ENCODE assay signal across 10 mouse cellular contexts in genomic region chr8:86586642-86587041, GRCm38 (mm10). TPM values are rescaled to one million over a fixed set of nuclear protein-coding genes. Genes with fewer than 3 reads are reported as not detected.
A peak's percentile ranks its signal among the peaks of the same experiment; 100 is the strongest.
DNase-seq lines count a peak whose midpoint lies in the region; ATAC-seq and TF ChIP-seq lines count a peak whose summit lies in the region.
"Had no signal": no experiment of that assay in that cellular context is flagged by ENCODE, and none has a peak within 500 bp of the region (broad histone marks: within the 10 kb centered on the region; RNA-seq: fewer than 3 reads in every experiment).

No protein-coding gene starts in this region.

- TF ChIP-seq CTCF in forebrain, postnatal 0 days (IDR thresholded peaks at IDR 0.05; ENCODE audit: low read depth) = peak; percentile 45
- peak; percentile 26; the same call in 1 of the 2 replicates for TF ChIP-seq CTCF in lung, embryonic 14.5 days (IDR thresholded peaks at IDR 0.05; ENCODE audit: low read depth)

- DNase-seq in forebrain, postnatal 0 days = no peak
- DNase-seq in lung, embryonic 14.5 days = peak; percentile 31
- no peak for DNase-seq in lung, adult 18-20 months
- peak; percentile 23 for DNase-seq in ZHBTc4 (ENCODE audit: low read depth, low spot score)
- DNase-seq in thymus, postnatal 14 days = peak; percentile 28
- DNase-seq in right cerebral cortex, postnatal 25 days = no peak
- DNase-seq: heart, postnatal 14 days had no signal

- ATAC-seq in forebrain, postnatal 0 days = no peak
- ATAC-seq in forebrain, embryonic 12.5 days (ENCODE audit: low FRiP score) = no peak
- no peak for ATAC-seq in lung, embryonic 14.5 days (ENCODE audit: insufficient read depth)
- ATAC-seq in forebrain, embryonic 16.5 days = no peak

- H3K27ac ChIP-seq in forebrain, postnatal 0 days (ENCODE audit: low read depth, low read length) = no peak overlapping the region
- H3K27ac ChIP-seq in forebrain, embryonic 12.5 days = no peak overlapping the region
- no peak overlapping the region for H3K27ac ChIP-seq in lung, embryonic 14.5 days (ENCODE audit: low read depth)
- H3K27ac ChIP-seq in forebrain, embryonic 16.5 days (ENCODE audit: low read length) = no peak overlapping the region

- H3K9ac ChIP-seq in forebrain, postnatal 0 days = no peak overlapping the region
- no peak overlapping the region for H3K9ac ChIP-seq in forebrain, embryonic 12.5 days
- H3K9ac ChIP-seq in lung, embryonic 14.5 days = no peak overlapping the region
- H3K9ac ChIP-seq in forebrain, embryonic 16.5 days (replicated peaks; ENCODE audit: low read depth, low read length) = no peak overlapping the region

- WGBS in forebrain, postnatal 0 days = 49% methylated on average over 6 of the region's 6 CpGs
- 54% methylated on average over 6 of the region's 6 CpGs for WGBS in forebrain, embryonic 12.5 days
- 39% methylated on average over 6 of the region's 6 CpGs for WGBS in lung, embryonic 14.5 days
- 44% methylated on average over 6 of the region's 6 CpGs for WGBS in forebrain, embryonic 16.5 days

- H3K4me1 ChIP-seq in forebrain, postnatal 0 days (ENCODE audit: insufficient read depth) = no peaks in the 10 kb centered on the region
- no peaks in the 10 kb centered on the region for H3K4me1 ChIP-seq in forebrain, embryonic 12.5 days
- H3K4me1 ChIP-seq in lung, embryonic 14.5 days (ENCODE audit: insufficient read depth) = no peaks in the 10 kb centered on the region
- H3K4me1 ChIP-seq in forebrain, embryonic 16.5 days (replicated peaks; ENCODE audit: control insufficient read depth, insufficient read depth, low read length) = peaks cover 2% of the 10 kb centered on the region; the same call in 1 of the 2 replicates

- H3K9me3 ChIP-seq in forebrain, postnatal 0 days (ENCODE audit: low read length) = no peaks in the 10 kb centered on the region
- no peaks in the 10 kb centered on the region for H3K9me3 ChIP-seq in forebrain, embryonic 12.5 days
- no peaks in the 10 kb centered on the region for H3K9me3 ChIP-seq in lung, embryonic 14.5 days (ENCODE audit: low read depth, low read length)
- H3K9me3 ChIP-seq in forebrain, embryonic 16.5 days (ENCODE audit: control insufficient read depth, low read length) = no peaks in the 10 kb centered on the region

- no peaks in the 10 kb centered on the region for H3K36me3 ChIP-seq in forebrain, postnatal 0 days (ENCODE audit: insufficient read depth)
- no peaks in the 10 kb centered on the region for H3K36me3 ChIP-seq in forebrain, embryonic 12.5 days (replicated peaks)
- no peaks in the 10 kb centered on the region for H3K36me3 ChIP-seq in lung, embryonic 14.5 days (ENCODE audit: insufficient read depth)
- H3K36me3 ChIP-seq in forebrain, embryonic 16.5 days (ENCODE audit: control insufficient read depth, insufficient read depth) = no peaks in the 10 kb centered on the region

- H3K4me3 ChIP-seq in forebrain, postnatal 0 days (ENCODE audit: low read depth, low read length) = no peak overlapping the region
- no peak overlapping the region for H3K4me3 ChIP-seq in forebrain, embryonic 12.5 days (replicated peaks)
- no peak overlapping the region for H3K4me3 ChIP-seq in lung, embryonic 14.5 days (ENCODE audit: low read depth, low read length)
- H3K4me3 ChIP-seq in forebrain, embryonic 16.5 days (replicated peaks; ENCODE audit: low read length) = no peak overlapping the region

- H3K4me2 ChIP-seq in forebrain, postnatal 0 days (ENCODE audit: low read depth) = no peak overlapping the region
- no peak overlapping the region for H3K4me2 ChIP-seq in forebrain, embryonic 12.5 days
- H3K4me2 ChIP-seq in lung, embryonic 14.5 days = no peak overlapping the region
- H3K4me2 ChIP-seq in forebrain, embryonic 16.5 days (ENCODE audit: low read length) = no peak overlapping the region

- H3K27me3 ChIP-seq in forebrain, postnatal 0 days (ENCODE audit: insufficient read depth, low read length) = no peaks in the 10 kb centered on the region
- no peaks in the 10 kb centered on the region for H3K27me3 ChIP-seq in forebrain, embryonic 12.5 days
- no peaks in the 10 kb centered on the region for H3K27me3 ChIP-seq in lung, embryonic 14.5 days (ENCODE audit: insufficient read depth, low read length)
- no peaks in the 10 kb centered on the region for H3K27me3 ChIP-seq in forebrain, embryonic 16.5 days (replicated peaks; ENCODE audit: control insufficient read depth, insufficient read depth, low read length)

RNA-seq across cellular contexts. Expression of gene Abcc12, which starts 6.2 kb away (rescaled TPM):
- total RNA-seq in forebrain, postnatal 0 days (2014; rRNA removed) = 0.46 and 0.62 TPM in 2 replicates
- polyA plus RNA-seq in forebrain, postnatal 0 days (2015; fragmentation: Nextera tagmentation; extraction: Ambion mirVana) = 0.36 and 0.57 TPM in 2 replicates
- 0.26 TPM in 1 of 2 replicates, not detected in the other for polyA plus RNA-seq in forebrain, embryonic 12.5 days (2016; fragmentation: Nextera tagmentation; extraction: Ambion mirVana)
- not detected in 2 replicates for polyA plus RNA-seq in lung, embryonic 14.5 days (2014; fragmentation: Nextera tagmentation; extraction: Ambion mirVana)
- polyA plus RNA-seq in forebrain, embryonic 16.5 days (2015; fragmentation: Nextera tagmentation; extraction: Ambion mirVana) = 0.20 and 0.31 TPM in 2 replicates
- polyA plus RNA-seq: liver, embryonic 16.5 days had no signal

RNA-seq across cellular contexts. Expression of gene Lonp2, which starts 37.2 kb away (rescaled TPM):
- 50.7 and 61.6 TPM in 2 replicates for total RNA-seq in forebrain, postnatal 0 days (2014; rRNA removed)
- 64.6 and 66.9 TPM in 2 replicates for polyA plus RNA-seq in forebrain, postnatal 0 days (2015; fragmentation: Nextera tagmentation; extraction: Ambion mirVana)
- polyA plus RNA-seq in forebrain, embryonic 12.5 days (2016; fragmentation: Nextera tagmentation; extraction: Ambion mirVana) = 70.3 and 75.0 TPM in 2 replicates
- polyA plus RNA-seq in lung, embryonic 14.5 days (2014; fragmentation: Nextera tagmentation; extraction: Ambion mirVana) = 47.4 and 48.0 TPM in 2 replicates
- 85.5 and 96.3 TPM in 2 replicates for polyA plus RNA-seq in forebrain, embryonic 16.5 days (2015; fragmentation: Nextera tagmentation; extraction: Ambion mirVana)

Comparison
In these comparisons a context has a peak if more than half of its experiments do, and no peak if none do; other contexts are left out.
1. DNase-seq: peak in lung, embryonic 14.5 days (single experiment), ZHBTc4 (single experiment) and thymus, postnatal 14 days (single experiment); none in forebrain, postnatal 0 days (single experiment), lung, adult 18-20 months (0 of 2) and right cerebral cortex, postnatal 25 days (single experiment).